Mouse (Mus musculus) thymus, postnatal 10 days (tissue): ENCODE results near the gene Fkbp11.

Experiments
- DNase-seq, 2 experiments: peaks; one replicate each; pipeline ENCODE4 v3.0.0; 2021; ENCODE audit warnings: low spot score in 2 of 2

Fkbp11 gene

GRCm38 (mm10) chr15:98695726-98696125, 32.3 kb downstream of the Fkbp11 start:
- DNase-seq: no peak

- DNase-seq: no peak
Measured at GRCm38 (mm10) chr15:98692171-98692715, 35.8 kb downstream of the Fkbp11 start.

- no peak for DNase-seq
Measured at GRCm38 (mm10) chr15:98691486-98692147, 36.4 kb downstream of the Fkbp11 start.

GRCm38 (mm10) chr15:98689682-98690081, 38.3 kb downstream of the Fkbp11 start:
- DNase-seq: no peak

- DNase-seq: no peak
Measured at GRCm38 (mm10) chr15:98685926-98686325, 42.1 kb downstream of the Fkbp11 start.

GRCm38 (mm10) chr15:98683746-98684145, 44.3 kb downstream of the Fkbp11 start:
- DNase-seq: no peak

- DNase-seq: no peak
Measured at GRCm38 (mm10) chr15:98683177-98683576, 44.8 kb downstream of the Fkbp11 start.

GRCm38 (mm10) chr15:98681633-98682032, 46.4 kb downstream of the Fkbp11 start:
- no peak for DNase-seq

GRCm38 (mm10) chr15:98680660-98681059, 47.3 kb downstream of the Fkbp11 start:
- DNase-seq: no peak

- DNase-seq: no peak
Measured at GRCm38 (mm10) chr15:98677977-98678376, 50.0 kb downstream of the Fkbp11 start.

GRCm38 (mm10) chr15:98676940-98677728, 50.9 kb downstream of the Fkbp11 start, which contains the start of gene Rnd1:
TSS of gene Rnd1 (minus strand) at chr15:98677461.
- DNase-seq: peak; percentile 60 to 64

GRCm38 (mm10) chr15:98676471-98676870, 51.5 kb downstream of the Fkbp11 start:
- DNase-seq: peak in 1 of 2 experiments; percentile 16

- DNase-seq: no peak
Measured at GRCm38 (mm10) chr15:98675634-98676250, 52.3 kb downstream of the Fkbp11 start.

- DNase-seq: no peak
Measured at GRCm38 (mm10) chr15:98674994-98675545, 52.9 kb downstream of the Fkbp11 start.
